Mouse (Mus musculus): Measurements from ENCODE around the gene Cbr4.

Gene Cbr4

GRCm38 (mm10) chr8:61487597-61488156 lies at the start of gene Cbr4:
Gene Cbr4 (plus strand): TSS chr8:61487734.
- peak; percentile 42 to 76 for DNase-seq (ENCODE audit: low spot score in 2 of 2)

GRCm38 (mm10) chr8:61442988-61443387 lies 44.5 kb upstream of the Cbr4 start:
- DNase-seq (ENCODE audit: low spot score in 2 of 2): no peak

GRCm38 (mm10) chr8:61444358-61444757 lies 43.2 kb upstream of the Cbr4 start:
- no peak for DNase-seq (ENCODE audit: low spot score in 2 of 2)

- no peak for DNase-seq (ENCODE audit: low spot score in 2 of 2)
Observed at GRCm38 (mm10) chr8:61446329-61446728, 41.2 kb upstream of the Cbr4 start.

GRCm38 (mm10) chr8:61448100-61448499 lies 39.4 kb upstream of the Cbr4 start:
- no peak for DNase-seq (ENCODE audit: low spot score in 2 of 2)

GRCm38 (mm10) chr8:61448881-61449280 lies 38.7 kb upstream of the Cbr4 start:
- no peak for DNase-seq (ENCODE audit: low spot score in 2 of 2)

- DNase-seq (ENCODE audit: low spot score in 2 of 2): no peak
Observed at GRCm38 (mm10) chr8:61450916-61451575, 36.5 kb upstream of the Cbr4 start.

GRCm38 (mm10) chr8:61451721-61452337 lies 35.7 kb upstream of the Cbr4 start:
- no peak for DNase-seq (ENCODE audit: low spot score in 2 of 2)

- DNase-seq (ENCODE audit: low spot score in 2 of 2): no peak
Observed at GRCm38 (mm10) chr8:61459763-61460162, 27.8 kb upstream of the Cbr4 start.

GRCm38 (mm10) chr8:61462221-61462620 lies 25.3 kb upstream of the Cbr4 start:
- DNase-seq (ENCODE audit: low spot score in 2 of 2): no peak

GRCm38 (mm10) chr8:61464393-61464792 lies 23.1 kb upstream of the Cbr4 start:
- no peak for DNase-seq (ENCODE audit: low spot score in 2 of 2)

- no peak for DNase-seq (ENCODE audit: low spot score in 2 of 2)
Observed at GRCm38 (mm10) chr8:61466696-61467552, 20.6 kb upstream of the Cbr4 start.

- no peak for DNase-seq (ENCODE audit: low spot score in 2 of 2)
Observed at GRCm38 (mm10) chr8:61467553-61467815, 20.1 kb upstream of the Cbr4 start.

GRCm38 (mm10) chr8:61470213-61470612 lies 17.3 kb upstream of the Cbr4 start:
- no peak for DNase-seq (ENCODE audit: low spot score in 2 of 2)

GRCm38 (mm10) chr8:61475251-61475673 lies 12.3 kb upstream of the Cbr4 start:
- DNase-seq (ENCODE audit: low spot score in 2 of 2): no peak

- no peak for DNase-seq (ENCODE audit: low spot score in 2 of 2)
Observed at GRCm38 (mm10) chr8:61476160-61476559, 11.4 kb upstream of the Cbr4 start.

GRCm38 (mm10) chr8:61478150-61478549 lies 9.4 kb upstream of the Cbr4 start:
- DNase-seq (ENCODE audit: low spot score in 2 of 2): no peak

- no peak for DNase-seq (ENCODE audit: low spot score in 2 of 2)
Observed at GRCm38 (mm10) chr8:61478793-61479192, 8.7 kb upstream of the Cbr4 start.

- DNase-seq (ENCODE audit: low spot score in 2 of 2): peak in 1 of 2 experiments; percentile 43
Observed at GRCm38 (mm10) chr8:61479506-61480214, 7.9 kb upstream of the Cbr4 start.

GRCm38 (mm10) chr8:61480260-61480967 lies 7.1 kb upstream of the Cbr4 start:
- DNase-seq (ENCODE audit: low spot score in 2 of 2): no peak

GRCm38 (mm10) chr8:61486923-61487529 lies 508 bp upstream of the Cbr4 start:
- DNase-seq (ENCODE audit: low spot score in 2 of 2): no peak

All from cerebellum, postnatal 4 days (tissue).